Mouse (Mus musculus) hindbrain, embryonic 13.5 days (tissue): ENCODE results near the gene Supv3l1. TPM values are rescaled to one million over a fixed set of nuclear protein-coding genes. Genes with fewer than 3 reads are reported as not detected.
"Not testable (repeated sequence)": the region's sequence is repeated elsewhere in the genome, so short reads cannot be mapped to it uniquely, and the experiment has no call there.

Experiments used
- ATAC-seq: fragments of 200-750 bp; cut with Nextera tagmentation; 2 replicates; pipeline ENCODE4 v1.8.0; 2017; ENCODE audit warnings: moderate TSS enrichment; ENCODE audit not compliant: low FRiP score
- H3K27ac ChIP-seq: fragments of 300-500 bp; sonication (generic); 2 replicates; pipeline ENCODE4 v1.5.1; 2015; ENCODE audit warnings: inconsistent platforms, mild to moderate bottlenecking, moderate library complexity
- H3K27me3 ChIP-seq: fragments of 300-500 bp; sonication (generic); 2 replicates; pipeline ENCODE4 v1.6.1; 2015; ENCODE audit warnings: mild to moderate bottlenecking, inconsistent platforms
- H3K36me3 ChIP-seq: fragments of 300-500 bp; sonication (generic); 2 replicates; pipeline ENCODE4 v1.6.1; 2015; ENCODE audit warnings: mild to moderate bottlenecking, inconsistent platforms
- H3K4me1 ChIP-seq: fragments of 300-500 bp; sonication (generic); replicated peaks from 2 replicates; pipeline ENCODE4 v1.6.1; 2015; ENCODE audit warnings: inconsistent platforms
- H3K4me2 ChIP-seq: fragments of 300-500 bp; sonication (generic); 2 replicates; pipeline ENCODE4 v1.6.1; 2015; ENCODE audit warnings: inconsistent platforms, mild to moderate bottlenecking, moderate library complexity
- H3K4me3 ChIP-seq: fragments of 300-500 bp; sonication (generic); 2 replicates; pipeline ENCODE4 v1.5.1; 2015; ENCODE audit warnings: mild to moderate bottlenecking, inconsistent platforms
- H3K9ac ChIP-seq: fragments of 300-500 bp; sonication (generic); 2 replicates; pipeline ENCODE4 v1.6.1; 2015; ENCODE audit warnings: mild to moderate bottlenecking, inconsistent platforms
- H3K9me3 ChIP-seq: fragments of 300-500 bp; sonication (generic); 2 replicates; pipeline ENCODE4 v1.6.1; 2016; ENCODE audit warnings: inconsistent platforms
- WGBS: fragments of 180-500 bp; shearing (Covaris S2); methylation state at CpG from one replicate; pipeline ENCODE4 v1.1.7; 2015; 5-methylcytosine and 5-hydroxymethylcytosine counted together
- polyA plus RNA-seq: library from polyadenylated mRNA; unstranded; fragments of >200 nt; fragmentation: Nextera tagmentation; extraction: Ambion mirVana; gene quantifications from 2 replicates; pipeline ENCODE4 v1.2.1, GENCODE M21; 2015

Gene Supv3l1
- polyA plus RNA-seq, 1 experiment from 2014 or later, result 19.9 TPM

GRCm38 (mm10) chr10:62452001-62452400 is 2.5 kb upstream of the Supv3l1 start:
- 76% methylated on average over 11 of the region's 11 CpGs for WGBS
- H3K9ac ChIP-seq, result not testable (repeated sequence)

GRCm38 (mm10) chr10:62450280-62450640 is 722 bp upstream of the Supv3l1 start:
- H3K9me3 ChIP-seq, result no peaks in the 10 kb centered on the region
- peak overlapping the region; percentile 96 for H3K4me3 ChIP-seq
- WGBS, result 37% methylated on average over 18 of the region's 18 CpGs
- peaks cover 20% of the 10 kb centered on the region for H3K4me1 ChIP-seq
- H3K27ac ChIP-seq, result peak overlapping the region; percentile 94
- H3K27me3 ChIP-seq, result no peaks in the 10 kb centered on the region
- no peak for ATAC-seq
- H3K9ac ChIP-seq, result peak overlapping the region; percentile 98
- H3K4me2 ChIP-seq, result peak overlapping the region; percentile 84
- peaks cover 28% of the 10 kb centered on the region for H3K36me3 ChIP-seq

More at GRCm38 (mm10) chr10:62452001-62452400, 2.5 kb upstream of the Supv3l1 start:
- H3K4me3 ChIP-seq, H3K4me2 ChIP-seq, H3K27ac ChIP-seq, H3K9me3 ChIP-seq, H3K27me3 ChIP-seq, ATAC-seq: not testable (repeated sequence)
- peaks cover 26% of the 10 kb centered on the region for H3K36me3 ChIP-seq
- peaks cover 20% of the 10 kb centered on the region for H3K4me1 ChIP-seq

GRCm38 (mm10) chr10:62430427-62430826 is 19.1 kb downstream of the Supv3l1 start:
- Histone ChIP-seq H3K36me3 (peaks cover 78% of the 10 kb centered on the region), H3K4me1 (peaks cover 3% of the 10 kb centered on the region; the same call in 1 of the 2 replicates), H3K4me3 (no peak overlapping the region), H3K27me3 (no peaks in the 10 kb centered on the region), H3K9me3 (no peaks in the 10 kb centered on the region), H3K4me2 (no peak overlapping the region), H3K27ac (no peak overlapping the region), H3K9ac (no peak overlapping the region)
- 94% methylated on average over 5 of the region's 5 CpGs for WGBS
- ATAC-seq, result no peak

GRCm38 (mm10) chr10:62425081-62425871 is 24.3 kb downstream of the Supv3l1 start:
- no peak for ATAC-seq
- H3K4me3 ChIP-seq, result no peak overlapping the region
- peaks cover 27% of the 10 kb centered on the region for H3K36me3 ChIP-seq
- H3K9me3 ChIP-seq, result no peaks in the 10 kb centered on the region
- WGBS, result 62% methylated on average over 9 of the region's 9 CpGs
- no peak overlapping the region for H3K9ac ChIP-seq
- H3K4me1 ChIP-seq, result peaks cover 5% of the 10 kb centered on the region; the same call in 1 of the 2 replicates
- H3K4me2 ChIP-seq, result no peak overlapping the region
- H3K27me3 ChIP-seq, result 0 out of 2 replicates have a peak, but pooled peaks cover 2% of the 10 kb centered on the region
- H3K27ac ChIP-seq, result no peak overlapping the region

- no peak within 1 kb of the TSS for H3K4me2 ChIP-seq
- no peak within 1 kb of the TSS for H3K27ac ChIP-seq
- H3K4me3 ChIP-seq, result no peak within 1 kb of the TSS
- H3K4me1 ChIP-seq, result peaks cover 5% of the 10 kb centered on the region; the same call in 1 of the 2 replicates
- no peak for ATAC-seq
- H3K9ac ChIP-seq, result no peak within 1 kb of the TSS
- 34% methylated on average over 15 of the region's 15 CpGs for WGBS
- H3K27me3 ChIP-seq, result 0 out of 2 replicates have a peak, but pooled peaks cover 2% of the 10 kb centered on the region
- H3K36me3 ChIP-seq, result no peaks in the 10 kb centered on the region
- no peaks in the 10 kb centered on the region for H3K9me3 ChIP-seq
Observed at GRCm38 (mm10) chr10:62422255-62422654, 27.3 kb downstream of the Supv3l1 start, which contains the start of gene Hkdc1. TSS of gene Hkdc1 (minus strand) at chr10:62422491.

- WGBS, result 76% methylated on average over 3 of the region's 3 CpGs
- H3K9ac ChIP-seq, result no peak overlapping the region
- H3K27ac ChIP-seq, result no peak overlapping the region
- H3K27me3 ChIP-seq, result 0 out of 2 replicates have a peak, but pooled peaks cover 2% of the 10 kb centered on the region
- H3K4me2 ChIP-seq, result no peak overlapping the region
- H3K4me3 ChIP-seq, result no peak overlapping the region
- no peaks in the 10 kb centered on the region for H3K9me3 ChIP-seq
- H3K36me3 ChIP-seq, result no peaks in the 10 kb centered on the region
- H3K4me1 ChIP-seq, result peaks cover 5% of the 10 kb centered on the region; the same call in 1 of the 2 replicates
- ATAC-seq, result no peak
Observed at GRCm38 (mm10) chr10:62421127-62421526, 28.4 kb downstream of the Supv3l1 start.

- 84% methylated on average over 6 of the region's 6 CpGs for WGBS
- Histone ChIP-seq H3K9ac (no peak overlapping the region), H3K27ac (no peak overlapping the region; the same call in 1 of the 2 replicates), H3K9me3 (no peaks in the 10 kb centered on the region), H3K4me1 (peaks cover 2% of the 10 kb centered on the region; the same call in 1 of the 2 replicates), H3K4me2 (no peak overlapping the region), H3K27me3 (0 out of 2 replicates have a peak, but pooled peaks cover 2% of the 10 kb centered on the region), H3K4me3 (no peak overlapping the region), H3K36me3 (no peaks in the 10 kb centered on the region)
- ATAC-seq, result no peak
Observed at GRCm38 (mm10) chr10:62420399-62420798, 29.1 kb downstream of the Supv3l1 start.

GRCm38 (mm10) chr10:62419422-62419821 is 30.1 kb downstream of the Supv3l1 start:
- Histone ChIP-seq H3K27me3 (0 out of 2 replicates have a peak, but pooled peaks cover 2% of the 10 kb centered on the region), H3K36me3 (no peaks in the 10 kb centered on the region), H3K9ac (no peak overlapping the region), H3K27ac (no peak overlapping the region), H3K9me3 (no peaks in the 10 kb centered on the region), H3K4me3 (no peak overlapping the region), H3K4me2 (no peak overlapping the region), H3K4me1 (no peaks in the 10 kb centered on the region)
- no peak for ATAC-seq
- 87% methylated on average over 5 of the region's 5 CpGs for WGBS

- H3K9ac ChIP-seq, result no peak overlapping the region
- no peaks in the 10 kb centered on the region for H3K4me1 ChIP-seq
- no peak overlapping the region for H3K4me3 ChIP-seq
- H3K9me3 ChIP-seq, result no peaks in the 10 kb centered on the region
- no peak overlapping the region for H3K27ac ChIP-seq
- ATAC-seq, result no peak
- whole genome bisulfite sequencing, result 49% methylated on average over 7 of the region's 7 CpGs
- 0 out of 2 replicates have a peak, but pooled peaks cover 2% of the 10 kb centered on the region for H3K27me3 ChIP-seq
- no peak overlapping the region for H3K4me2 ChIP-seq
- H3K36me3 ChIP-seq, result no peaks in the 10 kb centered on the region
Observed at GRCm38 (mm10) chr10:62418831-62419356, 30.6 kb downstream of the Supv3l1 start.

- no peak for ATAC-seq
- WGBS, result 48% methylated on average over 4 of the region's 4 CpGs
- no peaks in the 10 kb centered on the region for H3K36me3 ChIP-seq
- H3K4me2 ChIP-seq, result no peak overlapping the region
- H3K4me3 ChIP-seq, result no peak overlapping the region
- H3K9ac ChIP-seq, result no peak overlapping the region
- H3K27ac ChIP-seq, result no peak overlapping the region
- peaks cover 5% of the 10 kb centered on the region; the same call in 1 of the 2 replicates for H3K4me1 ChIP-seq
- peaks cover 8% of the 10 kb centered on the region; the same call in 1 of the 2 replicates for H3K27me3 ChIP-seq
- no peaks in the 10 kb centered on the region for H3K9me3 ChIP-seq
Observed at GRCm38 (mm10) chr10:62413606-62413982, 35.9 kb downstream of the Supv3l1 start.

- no peak for ATAC-seq
- Histone ChIP-seq H3K4me3 (no peak overlapping the region), H3K27me3 (peaks cover 8% of the 10 kb centered on the region; the same call in 1 of the 2 replicates), H3K27ac (no peak overlapping the region), H3K9ac (no peak overlapping the region), H3K4me2 (no peak overlapping the region), H3K9me3 (no peaks in the 10 kb centered on the region), H3K36me3 (no peaks in the 10 kb centered on the region), H3K4me1 (peaks cover 5% of the 10 kb centered on the region; the same call in 1 of the 2 replicates)
- 54% methylated on average over 8 of the region's 8 CpGs for WGBS
Observed at GRCm38 (mm10) chr10:62412906-62413605, 36.5 kb downstream of the Supv3l1 start.
